Mouse (Mus musculus) stomach, postnatal 0 days (tissue): Measurements from ENCODE around the gene Meis2. TPM values are rescaled to one million over a fixed set of nuclear protein-coding genes. Genes with fewer than 3 reads are reported as not detected.

Experiments
- ATAC-seq: fragments of 200-750 bp; cut with Nextera tagmentation; 2 replicates; pipeline ENCODE4 v1.8.0; 2017; ENCODE audit not compliant: low FRiP score, low TSS enrichment
- DNase-seq: peaks from one replicate; pipeline ENCODE4 v3.0.0-alpha.2; 2016; ENCODE audit warnings: low spot score
- H3K27ac ChIP-seq: fragments of 300-500 bp; sonication (generic); replicated peaks from 2 replicates; pipeline ENCODE4 v1.5.1; 2014; ENCODE audit warnings: mild to moderate bottlenecking, control low read depth
- H3K27me3 ChIP-seq: fragments of 300-500 bp; sonication (generic); 2 replicates; pipeline ENCODE4 v1.6.1; 2014; ENCODE audit warnings: low read length; ENCODE audit not compliant: control insufficient read depth, insufficient read depth
- H3K36me3 ChIP-seq: fragments of 300-500 bp; sonication (generic); 2 replicates; pipeline ENCODE4 v1.6.1; 2014; ENCODE audit warnings: low read length, mixed read lengths; ENCODE audit not compliant: control insufficient read depth, insufficient read depth
- H3K4me1 ChIP-seq: fragments of 300-500 bp; sonication (generic); replicated peaks from 2 replicates; pipeline ENCODE4 v1.6.1; 2014; ENCODE audit warnings: antibody characterized with exemption; ENCODE audit not compliant: control insufficient read depth, insufficient read depth
- H3K4me2 ChIP-seq: fragments of 300-500 bp; sonication (generic); replicated peaks from 2 replicates; pipeline ENCODE4 v1.6.1; 2014; ENCODE audit warnings: low read depth, mild to moderate bottlenecking, control low read depth, moderate library complexity
- H3K4me3 ChIP-seq: fragments of 300-500 bp; sonication (generic); 2 replicates; pipeline ENCODE4 v1.5.1; 2014; ENCODE audit warnings: low read depth, low read length, control low read depth
- H3K9ac ChIP-seq: fragments of 300-500 bp; sonication (generic); 2 replicates; pipeline ENCODE4 v1.6.1; 2014; ENCODE audit warnings: mild to moderate bottlenecking, low read length, control low read depth, mixed read lengths
- H3K9me3 ChIP-seq: fragments of 300-500 bp; sonication (generic); 2 replicates; pipeline ENCODE4 v1.6.1; 2016; ENCODE audit warnings: low read length; ENCODE audit not compliant: control insufficient read depth
- CTCF ChIP-seq: IDR thresholded peaks from 2 replicates; pipeline ENCODE4 v1.5.1; 2016; ENCODE audit warnings: antibody characterized with exemption, low read depth, mild to moderate bottlenecking, moderate library complexity
- EP300 ChIP-seq: optimal IDR thresholded peaks from 2 replicates; pipeline ENCODE3; 2016; ENCODE audit warnings: antibody characterized with exemption
- WGBS: fragments of 180-500 bp; shearing (Covaris S2); extraction: QIAGEN DNeasy Blood & Tissue Kit; methylation state at CpG from one replicate; pipeline ENCODE4 v1.1.7; 2014; 5-methylcytosine and 5-hydroxymethylcytosine counted together
- polyA plus RNA-seq: library from polyadenylated mRNA; unstranded; fragments of >200 nt; fragmentation: Nextera tagmentation; extraction: Ambion mirVana; gene quantifications from 2 replicates; pipeline ENCODE4 v1.2.1, GENCODE M21; 2015

The Meis2 gene
- polyA plus RNA-seq, 1 experiment from 2014 or later, result 17.7 TPM

GRCm38 (mm10) chr2:115925744-115926143 lies 139.9 kb downstream of the Meis2 start:
- H3K9ac ChIP-seq, result no peak overlapping the region
- no peaks in the 10 kb centered on the region for H3K9me3 ChIP-seq
- 48% methylated on average over 3 of the region's 3 CpGs for WGBS
- DNase-seq (no peak), ATAC-seq (no peak)
- no peaks in the 10 kb centered on the region for H3K36me3 ChIP-seq
- no peaks in the 10 kb centered on the region for H3K4me1 ChIP-seq
- no peak overlapping the region for H3K27ac ChIP-seq
- no peaks in the 10 kb centered on the region for H3K27me3 ChIP-seq
- H3K4me3 ChIP-seq, result no peak overlapping the region
- H3K4me2 ChIP-seq, result no peak overlapping the region
- TF ChIP-seq EP300 (no peak), CTCF (no peak)

- Histone ChIP-seq H3K36me3 (no peaks in the 10 kb centered on the region), H3K4me1 (no peaks in the 10 kb centered on the region), H3K27ac (no peak overlapping the region), H3K9ac (no peak overlapping the region), H3K4me3 (no peak overlapping the region), H3K4me2 (no peak overlapping the region), H3K9me3 (no peaks in the 10 kb centered on the region), H3K27me3 (no peaks in the 10 kb centered on the region)
- ATAC-seq, result no peak
- whole genome bisulfite sequencing, result 57% methylated on average over 6 of the region's 6 CpGs
- DNase-seq, result no peak
- no peak for TF ChIP-seq CTCF
- TF ChIP-seq EP300, result no peak
Measured at GRCm38 (mm10) chr2:115924472-115924871, 141.2 kb downstream of the Meis2 start.

DNA sequence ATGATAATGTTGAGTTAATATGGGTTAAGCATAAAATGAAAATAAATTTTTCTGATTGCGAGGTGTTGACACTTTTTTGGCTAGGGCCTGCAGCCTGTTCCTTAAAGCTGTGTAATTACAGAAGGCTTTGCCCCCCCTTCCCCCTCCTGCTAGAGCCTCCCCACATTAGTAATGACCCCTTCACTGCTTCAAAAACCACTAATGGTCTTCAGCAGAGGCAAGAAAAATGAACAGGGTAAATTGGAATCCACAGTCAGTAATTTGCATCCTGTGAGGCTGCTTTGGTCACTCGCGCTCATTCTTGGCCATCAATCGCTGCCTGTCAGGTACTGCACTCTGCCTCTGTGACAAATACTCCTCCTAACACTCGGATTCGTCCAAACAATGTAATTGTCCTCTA lies 142.4 kb downstream of the Meis2 start:
- TF ChIP-seq CTCF (no peak), EP300 (no peak)
- DNase-seq (no peak), ATAC-seq (no peak)
- Histone ChIP-seq H3K36me3 (no peaks in the 10 kb centered on the region), H3K4me1 (no peaks in the 10 kb centered on the region), H3K4me3 (no peak overlapping the region), H3K9ac (no peak overlapping the region), H3K4me2 (no peak overlapping the region), H3K27ac (no peak overlapping the region), H3K9me3 (no peaks in the 10 kb centered on the region), H3K27me3 (no peaks in the 10 kb centered on the region)
- WGBS, result 42% methylated on average over 6 of the region's 6 CpGs

- Histone ChIP-seq H3K27ac (no peak overlapping the region), H3K36me3 (no peaks in the 10 kb centered on the region), H3K27me3 (no peaks in the 10 kb centered on the region), H3K4me3 (no peak overlapping the region), H3K4me1 (no peaks in the 10 kb centered on the region), H3K9ac (no peak overlapping the region), H3K4me2 (no peak overlapping the region), H3K9me3 (no peaks in the 10 kb centered on the region)
- 57% methylated on average over 9 of the region's 9 CpGs for WGBS
- peak; percentile 26 for DNase-seq
- TF ChIP-seq EP300 (no peak), CTCF (peak; percentile 46)
- no peak for ATAC-seq
Measured at GRCm38 (mm10) chr2:115921687-115922086, 144.0 kb downstream of the Meis2 start.

- H3K4me2 ChIP-seq, result no peak overlapping the region
- H3K9ac ChIP-seq, result no peak overlapping the region
- H3K4me1 ChIP-seq, result no peaks in the 10 kb centered on the region
- no peak overlapping the region for H3K27ac ChIP-seq
- no peak for ATAC-seq
- DNase-seq, result no peak
- 52% methylated on average over 5 of the region's 5 CpGs for WGBS
- TF ChIP-seq EP300 (no peak), CTCF (no peak)
- H3K36me3 ChIP-seq, result no peaks in the 10 kb centered on the region
- no peaks in the 10 kb centered on the region for H3K27me3 ChIP-seq
- no peaks in the 10 kb centered on the region for H3K9me3 ChIP-seq
- no peak overlapping the region for H3K4me3 ChIP-seq
Measured at GRCm38 (mm10) chr2:115920336-115920951, 145.2 kb downstream of the Meis2 start.

DNA sequence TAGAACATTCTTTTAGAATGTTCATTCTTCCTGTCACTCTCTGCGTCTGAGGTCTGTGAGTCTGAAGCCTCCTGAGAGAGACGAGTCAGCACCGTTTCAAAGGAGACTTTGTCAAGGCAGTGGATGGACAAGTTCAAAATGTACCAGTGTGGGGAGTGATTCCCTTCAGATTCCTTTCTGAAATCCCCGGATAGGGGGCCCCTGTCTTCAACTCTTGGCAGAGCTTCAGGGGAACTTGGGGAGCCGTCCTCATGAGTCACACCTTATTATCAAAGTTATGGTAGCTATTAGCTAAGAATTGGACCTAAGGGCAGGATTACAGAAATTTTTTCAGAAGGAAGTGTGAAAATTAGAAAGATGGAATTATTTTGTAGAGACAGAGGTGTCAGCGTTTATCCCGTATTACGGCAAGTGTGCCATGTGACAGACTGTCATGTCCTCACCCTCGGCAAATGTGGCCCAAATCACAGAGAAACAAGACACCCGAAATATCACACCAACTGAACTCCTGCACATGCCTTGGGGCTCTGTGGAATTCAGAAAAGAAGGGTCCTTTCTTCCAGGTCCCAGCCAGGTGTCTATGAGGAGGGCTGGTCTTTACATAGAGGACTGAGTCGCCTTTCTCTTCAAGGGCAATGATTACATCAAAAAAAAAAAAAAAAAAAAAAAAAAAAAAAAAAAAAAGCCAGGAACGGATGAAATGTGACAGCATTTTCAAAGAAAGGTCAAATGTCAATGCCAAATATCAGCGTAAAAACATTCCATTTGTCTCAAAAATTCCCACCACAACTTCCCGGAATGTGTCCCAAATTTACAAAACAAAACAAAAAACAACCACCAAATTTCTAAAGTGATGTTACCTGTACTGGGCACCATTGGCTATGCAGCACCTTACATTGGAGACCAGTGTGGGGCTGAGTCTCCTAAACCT lies 146.2 kb downstream of the Meis2 start:
- no peak overlapping the region for H3K4me3 ChIP-seq
- no peaks in the 10 kb centered on the region for H3K36me3 ChIP-seq
- H3K27ac ChIP-seq, result no peak overlapping the region
- H3K27me3 ChIP-seq, result no peaks in the 10 kb centered on the region
- WGBS, result 72% methylated on average over 14 of the region's 14 CpGs
- no peak for ATAC-seq
- no peaks in the 10 kb centered on the region for H3K9me3 ChIP-seq
- no peaks in the 10 kb centered on the region for H3K4me1 ChIP-seq
- no peak for TF ChIP-seq CTCF
- no peak for TF ChIP-seq EP300
- DNase-seq, result no peak
- no peak overlapping the region for H3K4me2 ChIP-seq
- H3K9ac ChIP-seq, result no peak overlapping the region
